Mouse (Mus musculus) hindbrain, embryonic 13.5 days (tissue): Measurements from ENCODE around the gene Gm21294. TPM values are rescaled to one million over a fixed set of nuclear protein-coding genes. Genes with fewer than 3 reads are reported as not detected.
"Not testable (repeated sequence)": the region's sequence is repeated elsewhere in the genome, so short reads cannot be mapped to it uniquely, and the experiment has no call there.

Experiments
- ATAC-seq: fragments of 200-750 bp; cut with Nextera tagmentation; 2 replicates; pipeline ENCODE4 v1.8.0; 2017; ENCODE audit warnings: moderate TSS enrichment; ENCODE audit not compliant: low FRiP score
- H3K27ac ChIP-seq: fragments of 300-500 bp; sonication (generic); 2 replicates; pipeline ENCODE4 v1.5.1; 2015; ENCODE audit warnings: inconsistent platforms, mild to moderate bottlenecking, moderate library complexity
- H3K27me3 ChIP-seq: fragments of 300-500 bp; sonication (generic); 2 replicates; pipeline ENCODE4 v1.6.1; 2015; ENCODE audit warnings: mild to moderate bottlenecking, inconsistent platforms
- H3K36me3 ChIP-seq: fragments of 300-500 bp; sonication (generic); 2 replicates; pipeline ENCODE4 v1.6.1; 2015; ENCODE audit warnings: mild to moderate bottlenecking, inconsistent platforms
- H3K4me1 ChIP-seq: fragments of 300-500 bp; sonication (generic); replicated peaks from 2 replicates; pipeline ENCODE4 v1.6.1; 2015; ENCODE audit warnings: inconsistent platforms
- H3K4me2 ChIP-seq: fragments of 300-500 bp; sonication (generic); 2 replicates; pipeline ENCODE4 v1.6.1; 2015; ENCODE audit warnings: inconsistent platforms, mild to moderate bottlenecking, moderate library complexity
- H3K4me3 ChIP-seq: fragments of 300-500 bp; sonication (generic); 2 replicates; pipeline ENCODE4 v1.5.1; 2015; ENCODE audit warnings: mild to moderate bottlenecking, inconsistent platforms
- H3K9ac ChIP-seq: fragments of 300-500 bp; sonication (generic); 2 replicates; pipeline ENCODE4 v1.6.1; 2015; ENCODE audit warnings: mild to moderate bottlenecking, inconsistent platforms
- H3K9me3 ChIP-seq: fragments of 300-500 bp; sonication (generic); 2 replicates; pipeline ENCODE4 v1.6.1; 2016; ENCODE audit warnings: inconsistent platforms
- WGBS: fragments of 180-500 bp; shearing (Covaris S2); methylation state at CpG from one replicate; pipeline ENCODE4 v1.1.7; 2015; 5-methylcytosine and 5-hydroxymethylcytosine counted together
- polyA plus RNA-seq: library from polyadenylated mRNA; unstranded; fragments of >200 nt; fragmentation: Nextera tagmentation; extraction: Ambion mirVana; gene quantifications from 2 replicates; pipeline ENCODE4 v1.2.1, GENCODE M21; 2015

The Gm21294 gene
- not detected in 2 replicates for polyA plus RNA-seq

DNA sequence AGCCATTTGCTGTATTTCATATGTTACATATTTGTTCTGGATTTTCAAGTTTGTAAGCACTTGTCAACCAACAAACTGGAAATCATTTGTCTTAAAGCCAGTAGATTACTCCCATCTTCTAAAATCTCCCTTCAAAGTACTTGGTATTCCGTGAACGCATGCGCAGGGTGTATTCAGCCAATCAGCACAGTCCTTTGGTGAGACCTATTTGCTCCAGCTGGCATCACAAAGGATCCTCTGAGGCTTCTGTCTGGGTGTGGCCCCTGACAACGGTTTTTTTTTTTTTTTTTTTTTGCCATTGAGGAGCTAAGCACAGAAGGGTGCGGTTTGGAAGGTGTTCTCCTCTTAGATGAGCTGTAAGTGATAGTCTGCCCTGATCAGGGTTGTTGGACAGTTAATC, at the start of gene Gm21294:
TSS of gene Gm21294 (plus strand) at position 301 of the 400 bp plus-strand sequence.
- not testable (repeated sequence) for H3K27ac ChIP-seq, H3K27me3 ChIP-seq, H3K4me1 ChIP-seq, H3K4me3 ChIP-seq, H3K9me3 ChIP-seq, H3K4me2 ChIP-seq, H3K9ac ChIP-seq, H3K36me3 ChIP-seq, ATAC-seq
- WGBS: 82% methylated on average over 3 of the region's 5 CpGs

DNA sequence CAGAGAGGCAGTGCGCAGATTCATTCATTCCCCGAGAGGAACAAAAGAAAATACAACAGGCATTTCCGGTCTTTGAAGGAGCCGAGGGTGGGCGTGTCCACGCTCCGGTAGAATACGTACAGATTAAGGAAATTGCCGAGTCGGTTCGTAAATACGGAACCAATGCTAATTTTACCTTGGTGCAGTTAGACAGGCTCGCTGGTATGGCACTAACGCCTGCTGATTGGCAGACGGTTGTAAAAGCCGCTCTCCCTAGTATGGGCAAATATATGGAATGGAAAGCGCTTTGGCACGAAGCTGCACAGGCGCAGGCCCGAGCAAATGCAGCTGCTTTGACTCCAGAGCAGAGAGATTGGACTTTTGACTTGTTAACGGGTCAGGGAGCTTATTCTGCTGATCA, 73.6 kb downstream of the Gm21294 start:
- H3K27ac ChIP-seq, H3K4me3 ChIP-seq, H3K36me3 ChIP-seq, ATAC-seq, H3K27me3 ChIP-seq, H3K4me2 ChIP-seq, H3K4me1 ChIP-seq, H3K9ac ChIP-seq, H3K9me3 ChIP-seq: not testable (repeated sequence)
- 90% methylated on average over 6 of the region's 21 CpGs for WGBS
